Mouse (Mus musculus) lung, postnatal 25 days (tissue): ENCODE results near the gene Sqstm1.

Source experiments
- DNase-seq: peaks from one replicate; pipeline ENCODE4 v3.0.0; 2022; ENCODE audit warnings: low spot score

Sqstm1 gene

GRCm38 (mm10) chr11:50176351-50176750, 34.3 kb downstream of the Sqstm1 start:
- DNase-seq, result no peak

- DNase-seq, result peak; percentile 98
Observed at GRCm38 (mm10) chr11:50174730-50175187, 35.9 kb downstream of the Sqstm1 start.

DNA sequence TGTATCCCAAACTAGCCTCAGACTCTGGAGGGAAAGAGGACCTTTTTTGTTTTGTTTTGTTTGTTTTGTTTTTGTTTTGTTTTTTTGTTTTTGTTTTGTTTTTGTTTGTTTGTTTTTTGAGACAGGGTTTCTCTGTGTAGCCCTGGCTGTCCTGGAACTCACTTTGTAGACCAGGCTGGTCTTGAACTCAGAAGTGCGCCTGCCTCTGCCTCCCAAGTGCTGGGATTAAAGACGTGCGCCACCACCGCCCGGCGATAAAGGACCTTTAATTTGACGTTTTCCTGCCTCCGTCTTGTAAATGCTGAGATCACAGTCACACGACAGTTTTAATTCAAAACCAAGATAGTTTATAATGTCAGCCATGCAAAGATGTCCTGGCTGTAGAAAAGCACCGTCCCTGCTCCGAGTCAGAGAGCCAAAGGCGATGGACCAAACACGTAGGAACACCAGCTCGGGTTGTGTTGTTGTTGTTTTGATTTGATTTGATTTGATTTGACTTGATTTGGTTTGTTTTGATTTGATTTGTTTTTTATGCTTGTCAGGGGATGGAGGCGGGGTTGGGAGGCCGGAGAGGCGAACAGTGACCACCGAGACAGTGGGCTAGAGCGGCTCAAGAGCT, 36.4 kb downstream of the Sqstm1 start, which contains the start of gene Mrnip:
Mrnip (plus strand) TSS at position 334 of the 619 bp plus-strand sequence.
- peak; percentile 32 for DNase-seq

GRCm38 (mm10) chr11:50168352-50168751, 42.3 kb downstream of the Sqstm1 start:
- DNase-seq, result no peak

GRCm38 (mm10) chr11:50162338-50163050, 48.1 kb downstream of the Sqstm1 start:
- no peak for DNase-seq

GRCm38 (mm10) chr11:50161578-50162304, 48.9 kb downstream of the Sqstm1 start:
- peak; percentile 52 for DNase-seq

DNA sequence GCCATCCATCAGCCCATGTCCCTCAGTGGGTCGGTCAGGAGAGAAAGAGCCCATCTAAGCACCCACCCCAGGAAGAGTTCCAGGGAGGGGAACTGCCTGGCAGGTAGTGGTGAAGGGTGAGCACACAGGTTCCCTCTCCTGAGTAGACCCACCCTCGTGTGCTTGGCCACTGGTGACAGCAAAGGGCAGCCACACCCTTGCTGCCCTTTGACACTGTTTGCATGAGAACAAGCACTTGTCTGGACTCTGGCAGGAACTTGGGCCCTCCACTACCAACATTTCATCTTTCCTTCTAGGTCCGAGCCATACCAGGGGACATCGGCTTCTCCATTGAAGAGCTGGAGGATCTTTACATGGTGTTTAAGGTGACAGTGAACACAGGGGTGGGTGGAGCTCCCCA, 51.3 kb downstream of the Sqstm1 start:
- DNase-seq, result no peak

DNA sequence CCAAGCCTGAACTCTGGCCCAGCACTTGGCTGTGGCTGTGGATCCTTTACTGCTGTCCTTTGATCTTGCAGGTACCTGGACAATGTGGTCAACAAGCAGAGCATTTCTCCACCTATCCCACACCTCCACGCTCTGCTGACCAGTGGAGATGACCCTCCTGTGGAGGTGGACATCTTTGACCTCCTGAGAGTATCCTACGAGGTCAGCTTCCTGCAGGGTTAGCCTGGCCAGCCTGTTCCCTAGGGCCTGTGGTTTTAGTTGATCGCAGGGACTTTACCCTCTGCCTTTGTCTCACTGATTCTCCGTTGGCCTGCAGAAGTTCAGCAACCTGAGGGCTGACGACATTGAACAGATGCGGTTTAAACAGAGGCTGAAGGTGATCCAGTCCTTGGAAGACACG, 52.3 kb downstream of the Sqstm1 start:
- no peak for DNase-seq

DNA sequence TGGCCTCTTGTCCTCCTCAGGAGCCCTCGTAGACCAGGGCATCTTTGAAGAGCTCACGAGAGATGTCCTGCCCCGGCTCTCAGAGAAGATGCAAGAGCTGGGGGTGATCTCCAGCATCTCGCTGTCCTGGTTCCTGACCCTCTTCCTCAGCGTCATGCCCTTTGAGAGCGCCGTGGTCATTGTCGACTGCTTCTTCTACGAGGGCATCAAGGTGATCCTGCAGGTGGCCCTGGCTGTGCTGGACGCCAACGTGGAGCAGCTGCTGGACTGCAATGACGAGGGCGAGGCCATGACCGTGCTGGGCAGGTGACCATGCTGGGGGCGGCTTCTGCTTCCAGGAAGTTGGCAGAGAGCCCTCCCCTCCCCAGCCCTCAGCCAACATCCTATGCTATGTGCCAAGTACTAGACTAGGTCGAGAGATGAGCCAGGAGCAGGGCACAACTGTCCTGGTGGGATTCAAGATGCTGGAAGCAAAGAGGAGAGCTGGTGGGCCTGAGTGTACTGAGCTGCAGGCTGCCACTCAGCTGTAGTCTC, 53.8 kb downstream of the Sqstm1 start:
- DNase-seq, result no peak

- no peak for DNase-seq
Observed at GRCm38 (mm10) chr11:50155785-50156184, 54.8 kb downstream of the Sqstm1 start.

DNA sequence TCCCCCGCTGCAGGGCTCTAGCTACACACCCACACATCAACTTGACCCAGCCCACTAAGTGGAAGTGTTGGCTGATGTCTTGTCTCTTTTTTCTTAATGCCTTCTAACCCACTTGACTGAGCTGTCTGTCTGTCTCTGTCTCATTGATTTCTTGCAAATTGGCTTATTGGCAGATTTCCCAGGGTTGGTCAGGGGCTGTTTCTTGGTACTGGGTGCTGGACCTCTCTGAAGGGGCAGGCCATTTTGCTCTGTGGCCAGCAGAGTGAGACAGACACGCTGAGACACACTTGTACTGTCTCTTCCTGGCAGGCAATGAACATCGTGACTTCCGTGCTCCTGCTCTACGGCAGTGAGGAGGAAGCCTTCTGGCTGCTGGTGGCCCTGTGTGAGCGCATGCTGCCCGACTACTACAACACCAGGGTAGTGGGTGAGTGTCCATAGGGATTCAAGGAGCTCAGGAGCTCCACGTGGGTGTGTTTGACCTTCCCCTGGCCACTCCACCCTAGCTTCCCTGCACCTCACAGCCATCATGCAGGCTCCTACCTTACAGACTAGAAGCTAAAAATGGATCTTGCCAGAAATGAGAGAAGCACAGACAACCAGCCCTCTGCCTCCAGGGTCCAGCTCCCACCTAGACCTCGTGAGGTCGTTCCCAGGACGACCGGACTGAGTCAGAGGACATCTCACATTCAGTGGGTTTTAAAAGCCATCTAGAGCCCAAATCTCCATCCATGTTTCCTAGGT, 55.7 kb downstream of the Sqstm1 start:
- DNase-seq, result peak; percentile 58

DNA sequence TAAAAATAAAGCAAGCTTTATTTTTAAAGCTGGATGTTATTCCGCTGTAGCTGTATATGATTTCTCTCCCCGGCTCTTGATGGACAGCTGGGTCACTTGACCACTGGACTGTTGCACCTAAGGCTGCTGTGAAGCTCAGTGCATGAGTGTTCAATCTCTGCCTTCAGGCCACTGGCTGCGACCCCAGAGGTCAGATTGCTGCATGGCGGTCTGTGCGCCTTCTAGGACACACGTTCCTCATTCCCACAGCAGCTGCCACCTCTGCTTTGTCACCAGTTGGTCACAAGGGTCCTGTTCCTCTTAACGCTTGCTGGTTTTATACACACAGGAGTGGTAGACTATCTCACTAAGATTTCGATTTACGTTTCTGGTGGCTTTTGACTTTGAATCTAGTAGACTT, 56.5 kb downstream of the Sqstm1 start:
- peak; percentile 31 for DNase-seq

GRCm38 (mm10) chr11:50151374-50151773, 59.3 kb downstream of the Sqstm1 start:
- no peak for DNase-seq

GRCm38 (mm10) chr11:50149603-50150150, 61.0 kb downstream of the Sqstm1 start:
- no peak for DNase-seq
